Mouse (Mus musculus) heart, embryonic 10.5 days (tissue): ENCODE results near the gene Pdlim5. TPM values are rescaled to one million over a fixed set of nuclear protein-coding genes. Genes with fewer than 3 reads are reported as not detected.

ENCODE experiments used
- DNase-seq: peaks from one replicate; pipeline ENCODE4 v3.0.0-alpha.2; 2017; ENCODE audit warnings: low spot score
- H3K27ac ChIP-seq: fragments of 300-500 bp; sonication (generic); 2 replicates; pipeline ENCODE4 v1.5.1; 2016; ENCODE audit warnings: mild to moderate bottlenecking
- H3K27me3 ChIP-seq: fragments of 300-500 bp; sonication (generic); 2 replicates; pipeline ENCODE4 v1.6.1; 2016; ENCODE audit warnings: mild to moderate bottlenecking; ENCODE audit not compliant: poor library complexity, insufficient read depth, severe bottlenecking
- H3K36me3 ChIP-seq: fragments of 300-500 bp; sonication (generic); 2 replicates; pipeline ENCODE4 v1.6.1; 2016; ENCODE audit warnings: mild to moderate bottlenecking, moderate library complexity
- H3K4me1 ChIP-seq: fragments of 300-500 bp; sonication (generic); 2 replicates; pipeline ENCODE4 v1.6.1; 2016; ENCODE audit warnings: mild to moderate bottlenecking
- H3K4me3 ChIP-seq: fragments of 300-500 bp; sonication (generic); 2 replicates; pipeline ENCODE4 v1.5.1; 2016; ENCODE audit warnings: mild to moderate bottlenecking, moderate library complexity
- H3K9me3 ChIP-seq: fragments of 300-500 bp; sonication (generic); 2 replicates; pipeline ENCODE4 v1.6.1; 2016; ENCODE audit warnings: mild to moderate bottlenecking, moderate library complexity
- WGBS: fragments of 180-500 bp; shearing (Covaris S2); methylation state at CpG from one replicate; pipeline ENCODE4 v1.1.7; 2016; 5-methylcytosine and 5-hydroxymethylcytosine counted together
- polyA plus RNA-seq: library from polyadenylated mRNA; unstranded; fragments of >200 nt; fragmentation: Nextera tagmentation; extraction: Ambion mirVana; gene quantifications from 2 replicates; pipeline ENCODE4 v1.2.1, GENCODE M21; 2016

Gene Pdlim5
- polyA plus RNA-seq, 1 experiment from 2014 or later, result 162 TPM

DNA sequence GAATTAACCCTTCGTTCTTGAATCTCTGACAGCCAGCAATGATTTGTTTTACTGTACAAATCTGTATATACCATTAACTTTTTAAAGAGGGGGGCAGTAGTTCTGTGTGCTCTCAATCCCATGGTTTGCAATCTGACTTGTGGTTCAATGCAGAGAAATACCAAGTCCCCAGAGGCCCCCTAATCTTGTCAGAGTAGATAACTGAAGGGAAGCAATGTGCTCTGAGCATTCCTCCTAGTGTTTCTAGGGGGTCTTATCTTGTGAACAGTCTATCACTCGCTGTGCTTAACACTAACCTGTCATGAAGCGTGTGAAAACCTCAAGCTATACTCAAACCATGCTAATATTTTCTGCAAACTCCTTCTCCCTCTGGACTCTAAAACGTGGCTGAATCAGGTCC is 34.6 kb upstream of the Pdlim5 start:
- Histone ChIP-seq H3K4me3 (peak overlapping the region; percentile 43), H3K36me3 (no peaks in the 10 kb centered on the region), H3K9me3 (no peaks in the 10 kb centered on the region), H3K27me3 (peaks cover 9% of the 10 kb centered on the region; the same call in 1 of the 2 replicates), H3K27ac (peak overlapping the region; percentile 82), H3K4me1 (peaks cover 46% of the 10 kb centered on the region)
- no peak for DNase-seq
- WGBS, result 10% methylated on average over 4 of the region's 4 CpGs

- H3K27ac ChIP-seq, result no peak overlapping the region
- H3K4me1 ChIP-seq, result peaks cover 30% of the 10 kb centered on the region
- no peak for DNase-seq
- no peak overlapping the region for H3K4me3 ChIP-seq
- 51% methylated on average over 3 of the region's 3 CpGs for WGBS
- peaks cover 9% of the 10 kb centered on the region; the same call in 1 of the 2 replicates for H3K27me3 ChIP-seq
- H3K9me3 ChIP-seq, result no peaks in the 10 kb centered on the region
- no peaks in the 10 kb centered on the region for H3K36me3 ChIP-seq
Observed at GRCm38 (mm10) chr3:142426806-142427205, 31.3 kb upstream of the Pdlim5 start.

- Histone ChIP-seq H3K4me3 (no peak overlapping the region), H3K36me3 (no peaks in the 10 kb centered on the region), H3K27me3 (0 out of 2 replicates have a peak, but pooled peaks cover 4% of the 10 kb centered on the region), H3K4me1 (peaks cover 9% of the 10 kb centered on the region), H3K27ac (no peak overlapping the region), H3K9me3 (no peaks in the 10 kb centered on the region)
- WGBS, result 46% methylated on average over 1 of the region's 1 CpGs
- no peak for DNase-seq
Observed at GRCm38 (mm10) chr3:142424134-142424533, 28.6 kb upstream of the Pdlim5 start.

DNA sequence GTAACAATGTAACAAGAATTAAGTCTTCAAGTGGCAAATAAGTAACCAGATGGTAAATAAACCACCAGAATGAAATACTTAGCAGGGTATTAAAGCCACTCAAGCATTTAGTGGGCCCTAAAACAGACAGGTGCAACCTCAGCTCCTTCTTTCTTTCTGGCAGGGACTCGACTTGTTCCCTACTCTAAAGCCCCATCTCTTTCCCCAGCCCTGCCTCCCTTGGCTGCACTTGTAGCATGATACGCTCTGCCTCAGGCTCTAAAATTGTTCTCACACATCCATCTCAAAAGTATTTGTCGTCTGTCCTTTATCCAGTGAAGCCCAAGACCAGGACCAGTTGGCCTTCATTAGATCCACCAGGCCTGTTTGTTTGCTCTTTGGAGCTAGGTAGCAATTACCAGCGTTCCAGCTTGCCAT is 28.0 kb upstream of the Pdlim5 start:
- DNase-seq, result no peak
- WGBS, result 57% methylated on average over 4 of the region's 4 CpGs
- Histone ChIP-seq H3K4me3 (no peak overlapping the region), H3K4me1 (peaks cover 5% of the 10 kb centered on the region; the same call in 1 of the 2 replicates), H3K27me3 (0 out of 2 replicates have a peak, but pooled peaks cover 4% of the 10 kb centered on the region), H3K36me3 (no peaks in the 10 kb centered on the region), H3K27ac (no peak overlapping the region), H3K9me3 (no peaks in the 10 kb centered on the region)

DNA sequence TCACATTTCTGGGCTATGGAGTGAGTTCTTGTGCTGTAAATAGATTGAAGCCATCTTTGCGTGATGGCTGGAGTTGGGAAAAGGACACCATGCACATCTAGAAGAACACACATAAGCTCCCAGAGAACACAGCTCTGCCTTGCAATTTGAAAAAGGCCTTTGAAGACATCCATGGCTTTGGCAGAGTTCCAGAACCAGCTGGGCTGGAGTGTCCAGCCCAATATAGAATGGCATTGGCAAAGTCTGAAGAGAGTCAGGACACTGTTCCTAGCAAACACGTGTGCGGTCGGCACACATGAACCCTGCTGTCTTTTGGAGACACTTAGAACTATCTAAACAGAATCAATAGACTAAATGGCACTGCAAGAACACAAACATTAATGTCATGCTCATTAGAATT is 26.7 kb upstream of the Pdlim5 start:
- DNase-seq, result no peak
- no peaks in the 10 kb centered on the region for H3K36me3 ChIP-seq
- no peak overlapping the region for H3K4me3 ChIP-seq
- WGBS, result 74% methylated on average over 4 of the region's 4 CpGs
- H3K9me3 ChIP-seq, result no peaks in the 10 kb centered on the region
- no peaks in the 10 kb centered on the region for H3K27me3 ChIP-seq
- no peak overlapping the region for H3K27ac ChIP-seq
- H3K4me1 ChIP-seq, result peaks cover 5% of the 10 kb centered on the region; the same call in 1 of the 2 replicates

- no peak overlapping the region for H3K27ac ChIP-seq
- H3K4me1 ChIP-seq, result peaks cover 5% of the 10 kb centered on the region; the same call in 1 of the 2 replicates
- no peaks in the 10 kb centered on the region for H3K27me3 ChIP-seq
- WGBS, result 78% methylated on average over 3 of the region's 3 CpGs
- H3K36me3 ChIP-seq, result no peaks in the 10 kb centered on the region
- H3K4me3 ChIP-seq, result no peak overlapping the region
- no peaks in the 10 kb centered on the region for H3K9me3 ChIP-seq
- DNase-seq, result no peak
Observed at GRCm38 (mm10) chr3:142421470-142421869, 26.0 kb upstream of the Pdlim5 start.

- no peaks in the 10 kb centered on the region for H3K27me3 ChIP-seq
- 81% methylated on average over 3 of the region's 3 CpGs for whole genome bisulfite sequencing
Observed at GRCm38 (mm10) chr3:142417996-142418395, 22.5 kb upstream of the Pdlim5 start.

GRCm38 (mm10) chr3:142413345-142413885 is 17.9 kb upstream of the Pdlim5 start:
- H3K27me3 ChIP-seq, result no peaks in the 10 kb centered on the region
- peaks cover 10% of the 10 kb centered on the region; the same call in 1 of the 2 replicates for H3K4me1 ChIP-seq
- no peaks in the 10 kb centered on the region for H3K36me3 ChIP-seq
- 74% methylated on average over 4 of the region's 4 CpGs for WGBS
- no peak overlapping the region for H3K4me3 ChIP-seq
- no peaks in the 10 kb centered on the region for H3K9me3 ChIP-seq
- no peak overlapping the region for H3K27ac ChIP-seq
- DNase-seq, result no peak

More at GRCm38 (mm10) chr3:142417996-142418395, 22.5 kb upstream of the Pdlim5 start:
- H3K4me3 ChIP-seq, result no peak overlapping the region
- no peaks in the 10 kb centered on the region for H3K9me3 ChIP-seq
- H3K4me1 ChIP-seq, result 0 out of 2 replicates have a peak, but pooled peaks cover 10% of the 10 kb centered on the region
- no peak for DNase-seq
- no peak overlapping the region for H3K27ac ChIP-seq
- H3K36me3 ChIP-seq, result no peaks in the 10 kb centered on the region

- no peaks in the 10 kb centered on the region for H3K36me3 ChIP-seq
- H3K9me3 ChIP-seq, result no peaks in the 10 kb centered on the region
- no peak for DNase-seq
- peaks cover 10% of the 10 kb centered on the region; the same call in 1 of the 2 replicates for H3K4me1 ChIP-seq
- no peak overlapping the region; the same call in 1 of the 2 replicates for H3K27ac ChIP-seq
- no peak overlapping the region for H3K4me3 ChIP-seq
- no peaks in the 10 kb centered on the region for H3K27me3 ChIP-seq
Observed at GRCm38 (mm10) chr3:142410930-142411329, 15.4 kb upstream of the Pdlim5 start.

GRCm38 (mm10) chr3:142394796-142395508 is 544 bp downstream of the Pdlim5 start:
- H3K36me3 ChIP-seq, result peaks cover 12% of the 10 kb centered on the region; the same call in 1 of the 2 replicates
- H3K4me3 ChIP-seq, result peak overlapping the region; percentile 77
- WGBS, result under 1% methylated on average over 61 of the region's 64 CpGs
- no peaks in the 10 kb centered on the region for H3K9me3 ChIP-seq
- DNase-seq, result peak; percentile 93
- peaks cover 10% of the 10 kb centered on the region for H3K4me1 ChIP-seq
- no peaks in the 10 kb centered on the region for H3K27me3 ChIP-seq
- H3K27ac ChIP-seq, result peak overlapping the region; percentile 95

DNA sequence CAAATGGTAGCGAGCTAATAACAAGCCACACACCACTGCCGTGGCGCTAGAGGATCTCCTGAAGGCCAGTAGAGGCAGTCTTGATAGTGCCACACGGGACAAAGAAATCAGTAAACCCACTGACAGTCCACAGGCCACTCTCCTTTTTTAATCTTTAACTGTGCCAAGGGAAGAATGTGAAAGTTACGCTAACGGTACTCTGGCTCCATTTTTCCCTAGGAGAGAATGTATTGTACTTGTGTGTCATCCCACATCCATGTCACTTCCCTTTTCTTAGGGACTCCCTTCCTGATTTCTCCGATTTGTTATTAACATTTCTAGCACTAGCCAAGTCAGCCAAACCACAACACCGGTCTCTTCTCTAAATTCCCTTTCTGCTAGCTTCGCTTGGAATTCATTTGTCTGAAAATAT is 1.5 kb downstream of the Pdlim5 start:
- Histone ChIP-seq H3K4me3 (peak overlapping the region; percentile 77), H3K4me1 (peaks cover 10% of the 10 kb centered on the region), H3K36me3 (peaks cover 12% of the 10 kb centered on the region; the same call in 1 of the 2 replicates), H3K27ac (peak overlapping the region; percentile 95), H3K27me3 (no peaks in the 10 kb centered on the region), H3K9me3 (no peaks in the 10 kb centered on the region)
- no peak for DNase-seq
- 17% methylated on average over 9 of the region's 9 CpGs for WGBS

DNA sequence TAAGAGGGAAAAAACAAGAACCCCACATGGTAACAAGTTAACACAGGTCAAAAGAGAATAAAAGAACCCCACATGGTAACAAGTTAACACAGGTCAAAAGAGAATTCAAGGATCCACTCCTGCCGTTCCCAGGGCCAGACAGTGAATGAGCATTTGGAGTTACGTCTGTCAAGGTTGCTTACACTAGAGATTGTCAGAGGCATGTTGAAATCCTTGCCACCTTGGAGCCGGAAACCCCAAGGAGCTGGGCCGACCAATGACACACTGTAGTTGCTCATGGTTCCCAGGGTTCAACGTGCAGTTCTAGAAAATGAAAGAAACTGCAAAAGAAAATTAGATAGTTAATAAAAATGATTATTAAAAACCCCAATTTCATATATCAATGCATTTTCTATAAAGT is 4.0 kb downstream of the Pdlim5 start:
- Histone ChIP-seq H3K4me1 (peaks cover 20% of the 10 kb centered on the region), H3K9me3 (no peaks in the 10 kb centered on the region), H3K27ac (no peak overlapping the region), H3K27me3 (no peaks in the 10 kb centered on the region), H3K4me3 (no peak overlapping the region), H3K36me3 (peaks cover 17% of the 10 kb centered on the region; the same call in 1 of the 2 replicates)
- DNase-seq, result no peak
- WGBS, result 60% methylated on average over 5 of the region's 5 CpGs

GRCm38 (mm10) chr3:142390288-142390687 is 5.2 kb downstream of the Pdlim5 start:
- Histone ChIP-seq H3K27me3 (no peaks in the 10 kb centered on the region), H3K4me3 (no peak overlapping the region), H3K4me1 (peaks cover 20% of the 10 kb centered on the region), H3K9me3 (no peaks in the 10 kb centered on the region), H3K27ac (0 out of 2 replicates have a peak overlapping the region, but pooled peaks have one; percentile 11), H3K36me3 (peaks cover 18% of the 10 kb centered on the region; the same call in 1 of the 2 replicates)
- 51% methylated on average over 2 of the region's 2 CpGs for WGBS
- no peak for DNase-seq
